Mouse (Mus musculus) G1E (cell line): ENCODE data around the gene Arhgef16. TPM values are rescaled to one million over a fixed set of nuclear protein-coding genes. Genes with fewer than 3 reads are reported as not detected.

ENCODE experiments used
- ATAC-seq: 2 replicates; pipeline ENCODE4 v1.8.0; 2016; ENCODE audit warnings: mild to moderate bottlenecking; ENCODE audit not compliant: insufficient number of reproducible peaks, poor library complexity, low FRiP score, severe bottlenecking; ENCODE audit errors: extremely low read depth
- DNase-seq: peaks from one replicate; pipeline ENCODE4 v3.0.0; 2012; ENCODE audit warnings: low spot score
- H3K27me3 ChIP-seq: 2 replicates; pipeline ENCODE4 v1.6.1; 2012; ENCODE audit warnings: mild to moderate bottlenecking, low read length, inconsistent platforms; ENCODE audit not compliant: insufficient read depth
- H3K36me3 ChIP-seq: replicated peaks from 2 replicates; pipeline ENCODE3; 2012; ENCODE audit warnings: mild to moderate bottlenecking, inconsistent platforms
- H3K4me1 ChIP-seq: 2 replicates; pipeline ENCODE4 v1.6.1; 2012; ENCODE audit warnings: low read depth, low read length, inconsistent platforms, mixed read lengths; ENCODE audit not compliant: insufficient read depth
- H3K4me3 ChIP-seq: 2 replicates; pipeline ENCODE4 v1.5.1; 2012; ENCODE audit warnings: low read depth, mild to moderate bottlenecking, inconsistent platforms, low read length, moderate library complexity, mixed read lengths
- H3K9me3 ChIP-seq: replicated peaks from 2 replicates; pipeline ENCODE4 v1.6.1; 2012; ENCODE audit warnings: inconsistent platforms
- CTCF ChIP-seq: IDR thresholded peaks from 2 replicates; pipeline ENCODE4 v1.5.1; 2012; ENCODE audit warnings: low read depth, low read length, inconsistent platforms, mixed read lengths
- GATA1 ChIP-seq: IDR thresholded peaks from 2 replicates; pipeline ENCODE4 v1.6.1; 2012; ENCODE audit warnings: borderline replicate concordance, low read length, inconsistent platforms, mixed read lengths
- GATA2 ChIP-seq: IDR thresholded peaks from 2 replicates; pipeline ENCODE4 v1.6.1; 2012; ENCODE audit warnings: low read depth, low read length, inconsistent platforms, borderline replicate concordance
- POLR2AphosphoS5 ChIP-seq: IDR thresholded peaks from 2 replicates; pipeline ENCODE4 v1.6.1; 2012; ENCODE audit warnings: low read depth, low read length, inconsistent platforms; ENCODE audit not compliant: insufficient replicate concordance
- TAL1 ChIP-seq: conservative IDR thresholded peaks from 2 replicates; pipeline ENCODE4 v1.6.1; 2012; ENCODE audit warnings: low read depth, low read length, inconsistent platforms, mixed read lengths
- polyA plus RNA-seq: library from polyadenylated mRNA; stranded (reverse); fragments of >175 nt; gene quantifications from 2 replicates; pipeline ENCODE4 v1.2.3, GENCODE M21; 2012
- total RNA-seq, 2 experiments: library from RNA; stranded (forward) in 1 of 2; stranded (reverse) in 1 of 2; fragments of 200-1000 nt in 1 of 2; fragments of >200 nt in 1 of 2; fragmentation: Nextera tagmentation in 1 of 2; gene quantifications; 2 replicates each; pipeline ENCODE4 v1.2.3; 2014 to 2017

Gene Arhgef16
- total and polyA plus RNA-seq, 3 experiments: 0.11 TPM; not detected in 2

GRCm38 (mm10) chr4:154312935-154313621 is 11.6 kb upstream of the Arhgef16 start:
- no peaks in the 10 kb centered on the region for H3K4me1 ChIP-seq
- H3K4me3 ChIP-seq: no peak overlapping the region
- ATAC-seq: no peak
- no peaks in the 10 kb centered on the region for H3K27me3 ChIP-seq
- DNase-seq: no peak
- peaks cover 85% of the 10 kb centered on the region for H3K9me3 ChIP-seq
- TF ChIP-seq POLR2AphosphoS5 (no peak), TAL1 (no peak), CTCF (no peak), GATA1 (no peak), GATA2 (no peak)
- H3K36me3 ChIP-seq: no peaks in the 10 kb centered on the region

GRCm38 (mm10) chr4:154312143-154312812 is 10.8 kb upstream of the Arhgef16 start:
- TF ChIP-seq TAL1: no peak
- TF ChIP-seq GATA2: no peak
- no peak for TF ChIP-seq CTCF
- TF ChIP-seq GATA1: no peak
- no peak for TF ChIP-seq POLR2AphosphoS5
- H3K27me3 ChIP-seq: no peaks in the 10 kb centered on the region

GRCm38 (mm10) chr4:154310576-154311262 is 9.2 kb upstream of the Arhgef16 start:
- Histone ChIP-seq H3K9me3 (peaks cover 77% of the 10 kb centered on the region), H3K36me3 (no peaks in the 10 kb centered on the region), H3K4me1 (no peaks in the 10 kb centered on the region), H3K4me3 (no peak overlapping the region), H3K27me3 (no peaks in the 10 kb centered on the region)
- ATAC-seq (no peak), DNase-seq (no peak)
- no peak for TF ChIP-seq TAL1

More at GRCm38 (mm10) chr4:154312143-154312812, 10.8 kb upstream of the Arhgef16 start:
- no peak overlapping the region for H3K4me3 ChIP-seq
- ATAC-seq (no peak), DNase-seq (no peak)
- no peaks in the 10 kb centered on the region for H3K4me1 ChIP-seq
- H3K9me3 ChIP-seq: peaks cover 77% of the 10 kb centered on the region
- H3K36me3 ChIP-seq: no peaks in the 10 kb centered on the region

GRCm38 (mm10) chr4:154309131-154309530 is 7.7 kb upstream of the Arhgef16 start:
- H3K4me1 ChIP-seq: no peaks in the 10 kb centered on the region
- H3K4me3 ChIP-seq: no peak overlapping the region
- DNase-seq: no peak
- no peak for ATAC-seq
- no peaks in the 10 kb centered on the region for H3K36me3 ChIP-seq
- H3K27me3 ChIP-seq: no peaks in the 10 kb centered on the region
- no peak for TF ChIP-seq TAL1
- no peak for TF ChIP-seq CTCF
- no peak for TF ChIP-seq POLR2AphosphoS5
- no peak for TF ChIP-seq GATA2
- TF ChIP-seq GATA1: no peak
- H3K9me3 ChIP-seq: peaks cover 65% of the 10 kb centered on the region

- ATAC-seq (no peak), DNase-seq (no peak)
- no peaks in the 10 kb centered on the region for H3K36me3 ChIP-seq
- no peaks in the 10 kb centered on the region for H3K4me1 ChIP-seq
- TF ChIP-seq TAL1 (no peak), GATA1 (no peak), CTCF (no peak), POLR2AphosphoS5 (no peak), GATA2 (no peak)
- peak overlapping the region; percentile 38; the same call in 1 of the 2 replicates for H3K4me3 ChIP-seq
- peaks cover 76% of the 10 kb centered on the region for H3K9me3 ChIP-seq
- H3K27me3 ChIP-seq: no peaks in the 10 kb centered on the region
These were observed 1.8 kb downstream of the Arhgef16 start for GRCm38 (mm10) chr4:154299541-154300271.

GRCm38 (mm10) chr4:154297761-154298160 is 3.7 kb downstream of the Arhgef16 start:
- no peak for TF ChIP-seq TAL1
- TF ChIP-seq GATA2: no peak
- no peak for TF ChIP-seq POLR2AphosphoS5
- no peak for TF ChIP-seq CTCF
- TF ChIP-seq GATA1: no peak
- no peaks in the 10 kb centered on the region for H3K4me1 ChIP-seq
- H3K9me3 ChIP-seq: peaks cover 86% of the 10 kb centered on the region
- DNase-seq (no peak), ATAC-seq (no peak)
- no peaks in the 10 kb centered on the region for H3K36me3 ChIP-seq
- H3K4me3 ChIP-seq: no peak overlapping the region
- no peaks in the 10 kb centered on the region for H3K27me3 ChIP-seq
